Mouse (Mus musculus): ENCODE data around the gene Fkbp9.

Fkbp9 gene

GRCm38 (mm10) chr6:56906121-56906846 lies 74.4 kb downstream of the Fkbp9 start:
- no peak for DNase-seq

GRCm38 (mm10) chr6:56907973-56908372 lies 76.1 kb downstream of the Fkbp9 start:
- DNase-seq, result no peak

- no peak for DNase-seq
Observed at GRCm38 (mm10) chr6:56908397-56908796, 76.5 kb downstream of the Fkbp9 start.

GRCm38 (mm10) chr6:56908912-56909311 lies 77.1 kb downstream of the Fkbp9 start:
- no peak for DNase-seq

GRCm38 (mm10) chr6:56910910-56911309 lies 79.1 kb downstream of the Fkbp9 start:
- DNase-seq, result no peak

- no peak for DNase-seq
Observed at GRCm38 (mm10) chr6:56913092-56913858, 81.4 kb downstream of the Fkbp9 start.

GRCm38 (mm10) chr6:56916279-56916678 lies 84.4 kb downstream of the Fkbp9 start:
- no peak for DNase-seq

GRCm38 (mm10) chr6:56917578-56918368 lies 85.9 kb downstream of the Fkbp9 start:
- DNase-seq, result no peak

GRCm38 (mm10) chr6:56919330-56920044 lies 87.6 kb downstream of the Fkbp9 start:
- DNase-seq, result no peak

GRCm38 (mm10) chr6:56920222-56921092 lies 88.6 kb downstream of the Fkbp9 start:
- DNase-seq, result no peak

GRCm38 (mm10) chr6:56923331-56923725 lies 91.5 kb downstream of the Fkbp9 start:
- no peak for DNase-seq

GRCm38 (mm10) chr6:56923726-56924707 lies 92.2 kb downstream of the Fkbp9 start, which contains the start of the genes Nt5c3 and Vmn1r4:
Gene Nt5c3, minus strand, starts transcription at chr6:56923932.
Gene Vmn1r4, plus strand, starts transcription at chr6:56924015.
- DNase-seq, result peak; percentile 95

Measured in cerebellum, adult 11 months (tissue).